Mouse (Mus musculus): ENCODE data around the gene Grhl1. TPM values are rescaled to one million over a fixed set of nuclear protein-coding genes. Genes with fewer than 3 reads are reported as not detected.

The Grhl1 gene
- 0.79 and 1.7 TPM in 2 replicates for polyA plus RNA-seq (2012; rRNA removed)

GRCm38 (mm10) chr12:24571523-24572392, at the start of gene Grhl1:
Gene Grhl1, plus strand, starts transcription at chr12:24572283.

GRCm38 (mm10) chr12:24651063-24651557, 79.0 kb downstream of the Grhl1 start, which contains the start of gene Klf11:
Gene Klf11, plus strand, starts transcription at chr12:24651274.

Other genes starting within 250 kb of the Grhl1 start
- 25.0 and 31.5 TPM in 2 replicates for gene Taf1b, start 73.9 kb upstream of the Grhl1 start, polyA plus RNA-seq (2012; rRNA removed)
- 10.6 and 13.7 TPM in 2 replicates for gene Klf11, start 79.0 kb downstream of the Grhl1 start, polyA plus RNA-seq (2012; rRNA removed)
- 2.0 and 3.6 TPM in 2 replicates for gene Cys1, start 109.5 kb downstream of the Grhl1 start, polyA plus RNA-seq (2012; rRNA removed)
- gene Rrm2, start 136.0 kb downstream of the Grhl1 start, polyA plus RNA-seq (2012; rRNA removed) = 46.7 and 62.4 TPM in 2 replicates

All from central nervous system, embryonic 14 days (tissue).